Mouse (Mus musculus): ENCODE results near the gene Pomgnt1.

DNA sequence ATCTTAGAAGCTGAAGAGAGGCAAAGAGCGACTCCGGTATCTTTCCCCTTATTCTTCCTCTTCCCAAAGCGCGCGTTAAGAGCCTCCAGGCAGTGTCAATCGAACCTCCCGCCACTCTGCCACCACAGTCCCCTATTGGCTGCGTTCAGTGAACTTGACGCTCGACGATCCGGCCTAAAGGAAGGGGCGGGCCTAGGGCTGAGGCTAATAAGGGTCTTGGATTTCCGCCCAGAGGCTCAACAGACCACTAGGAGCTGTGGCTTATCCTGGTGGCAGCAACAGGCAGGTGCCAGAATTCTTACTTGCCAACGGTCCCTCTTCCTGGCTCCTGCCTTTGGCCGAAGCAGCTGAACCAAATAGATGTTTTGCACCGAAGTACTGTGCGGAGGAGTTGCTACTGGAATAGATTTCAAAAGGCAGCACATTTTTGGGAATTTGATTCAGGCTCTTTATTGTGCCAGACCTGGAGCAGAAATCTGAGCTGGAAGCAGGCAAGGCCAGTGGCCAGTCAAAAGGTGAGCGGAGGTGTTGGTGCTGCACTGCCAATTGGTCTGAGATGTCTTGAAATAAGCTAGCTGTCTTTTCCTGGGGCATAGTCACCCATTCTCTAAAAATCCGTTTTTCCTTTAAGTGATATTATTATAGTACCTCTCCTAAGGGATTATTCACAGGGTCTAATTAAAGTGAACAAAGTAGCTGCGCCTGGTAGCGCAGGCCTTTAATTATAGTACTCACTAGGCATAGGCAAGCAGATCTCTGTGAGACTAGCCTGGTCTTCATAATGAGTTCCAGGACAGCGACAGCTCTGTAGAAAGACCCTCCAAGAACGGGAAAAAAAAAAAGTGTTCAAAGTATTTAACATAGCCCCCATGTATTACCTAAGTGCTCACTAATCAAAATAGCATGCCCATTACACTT, at the start of gene Pomgnt1, which contains the start of gene Rad54l:
- TF ChIP-seq GATA1 (IDR thresholded peaks at IDR 0.05; ENCODE audit: borderline replicate concordance, low read length) (no peak), CTCF (IDR thresholded peaks at IDR 0.05; ENCODE audit: low read depth, low read length) (no peak), TAL1 (conservative IDR thresholded peaks at IDR 0.05; ENCODE audit: low read depth, low read length) (no peak), POLR2AphosphoS5 (IDR thresholded peaks at IDR 0.05; ENCODE audit: insufficient replicate concordance, low read depth, low read length) (no peak)

Measured in G1E (cell line).